Mouse (Mus musculus): ENCODE results near the gene Usp32. TPM values are rescaled to one million over a fixed set of nuclear protein-coding genes. Genes with fewer than 3 reads are reported as not detected.

Gene Usp32
- polyA plus RNA-seq, 1 experiment from 2014 or later: 4.5 TPM

GRCm38 (mm10) chr11:85128883-85129282 lies 11.1 kb downstream of the Usp32 start:
- Histone ChIP-seq H3K9ac (replicated peaks; ENCODE audit: low read depth) (no peak overlapping the region), H3K27ac (ENCODE audit: low read length) (no peak overlapping the region), H3K9me3 (ENCODE audit: low read length) (no peaks in the 10 kb centered on the region), H3K36me3 (ENCODE audit: insufficient read depth, low read length) (no peaks in the 10 kb centered on the region), H3K4me2 (replicated peaks; ENCODE audit: low read depth, low read length) (no peak overlapping the region), H3K4me1 (ENCODE audit: insufficient read depth, low read depth, low read length) (no peaks in the 10 kb centered on the region), H3K4me3 (ENCODE audit: low read depth, low read length) (no peak overlapping the region), H3K27me3 (replicated peaks; ENCODE audit: insufficient read depth, low read length) (no peaks in the 10 kb centered on the region)
- ATAC-seq: no peak
- no peak for TF ChIP-seq CTCF (IDR thresholded peaks at IDR 0.05)
- no peak for TF ChIP-seq EP300 (IDR thresholded peaks at IDR 0.05)
- DNase-seq (ENCODE audit: low spot score): no peak
- 84% methylated on average over 1 of the region's 1 CpGs for WGBS

GRCm38 (mm10) chr11:85126257-85127102 lies 13.5 kb downstream of the Usp32 start:
- TF ChIP-seq CTCF (IDR thresholded peaks at IDR 0.05): no peak
- TF ChIP-seq EP300 (IDR thresholded peaks at IDR 0.05): no peak
- no peak overlapping the region for H3K9ac ChIP-seq (replicated peaks; ENCODE audit: low read depth)
- H3K9me3 ChIP-seq (ENCODE audit: low read length): no peaks in the 10 kb centered on the region

GRCm38 (mm10) chr11:85123267-85123992 lies 16.5 kb downstream of the Usp32 start:
- H3K4me2 ChIP-seq (replicated peaks; ENCODE audit: low read depth, low read length): no peak overlapping the region
- H3K36me3 ChIP-seq (ENCODE audit: insufficient read depth, low read length): no peaks in the 10 kb centered on the region
- no peak for TF ChIP-seq EP300 (IDR thresholded peaks at IDR 0.05)
- no peak for TF ChIP-seq CTCF (IDR thresholded peaks at IDR 0.05)
- no peaks in the 10 kb centered on the region for H3K4me1 ChIP-seq (ENCODE audit: insufficient read depth, low read depth, low read length)
- no peaks in the 10 kb centered on the region for H3K9me3 ChIP-seq (ENCODE audit: low read length)
- H3K27me3 ChIP-seq (replicated peaks; ENCODE audit: insufficient read depth, low read length): no peaks in the 10 kb centered on the region
- ATAC-seq (no peak), DNase-seq (ENCODE audit: low spot score) (peak; percentile 30)
- no peak overlapping the region for H3K27ac ChIP-seq (ENCODE audit: low read length)
- no peak overlapping the region for H3K4me3 ChIP-seq (ENCODE audit: low read depth, low read length)
- WGBS: 79% methylated on average over 3 of the region's 3 CpGs
- H3K9ac ChIP-seq (replicated peaks; ENCODE audit: low read depth): no peak overlapping the region

More at GRCm38 (mm10) chr11:85126257-85127102, 13.5 kb downstream of the Usp32 start:
- Histone ChIP-seq H3K27me3 (replicated peaks; ENCODE audit: insufficient read depth, low read length) (no peaks in the 10 kb centered on the region), H3K4me2 (replicated peaks; ENCODE audit: low read depth, low read length) (no peak overlapping the region), H3K36me3 (ENCODE audit: insufficient read depth, low read length) (no peaks in the 10 kb centered on the region), H3K4me1 (ENCODE audit: insufficient read depth, low read depth, low read length) (no peaks in the 10 kb centered on the region), H3K27ac (ENCODE audit: low read length) (no peak overlapping the region), H3K4me3 (ENCODE audit: low read depth, low read length) (no peak overlapping the region)
- ATAC-seq: no peak
- WGBS: 75% methylated on average over 2 of the region's 2 CpGs
- no peak for DNase-seq (ENCODE audit: low spot score)

- WGBS: 74% methylated on average over 1 of the region's 1 CpGs
- TF ChIP-seq CTCF (IDR thresholded peaks at IDR 0.05) (no peak), EP300 (IDR thresholded peaks at IDR 0.05) (no peak)
- DNase-seq (ENCODE audit: low spot score): no peak
- Histone ChIP-seq H3K4me2 (replicated peaks; ENCODE audit: low read depth, low read length) (no peak overlapping the region), H3K27ac (ENCODE audit: low read length) (no peak overlapping the region), H3K36me3 (ENCODE audit: insufficient read depth, low read length) (no peaks in the 10 kb centered on the region), H3K4me1 (ENCODE audit: insufficient read depth, low read depth, low read length) (no peaks in the 10 kb centered on the region), H3K9ac (replicated peaks; ENCODE audit: low read depth) (no peak overlapping the region), H3K9me3 (ENCODE audit: low read length) (no peaks in the 10 kb centered on the region), H3K4me3 (ENCODE audit: low read depth, low read length) (no peak overlapping the region), H3K27me3 (replicated peaks; ENCODE audit: insufficient read depth, low read length) (no peaks in the 10 kb centered on the region)
- ATAC-seq: no peak
These were observed 17.9 kb downstream of the Usp32 start for GRCm38 (mm10) chr11:85122073-85122472.

GRCm38 (mm10) chr11:85117160-85117559 lies 22.8 kb downstream of the Usp32 start:
- H3K4me3 ChIP-seq (ENCODE audit: low read depth, low read length): no peak overlapping the region
- TF ChIP-seq CTCF (IDR thresholded peaks at IDR 0.05) (no peak), EP300 (IDR thresholded peaks at IDR 0.05) (no peak)
- no peaks in the 10 kb centered on the region for H3K4me1 ChIP-seq (ENCODE audit: insufficient read depth, low read depth, low read length)

GRCm38 (mm10) chr11:85116084-85116844 lies 23.7 kb downstream of the Usp32 start:
- ATAC-seq: no peak
- WGBS: 86% methylated on average over 3 of the region's 3 CpGs
- no peak overlapping the region for H3K4me2 ChIP-seq (replicated peaks; ENCODE audit: low read depth, low read length)

More at GRCm38 (mm10) chr11:85117160-85117559, 22.8 kb downstream of the Usp32 start:
- Histone ChIP-seq H3K9ac (replicated peaks; ENCODE audit: low read depth) (no peak overlapping the region), H3K36me3 (ENCODE audit: insufficient read depth, low read length) (no peaks in the 10 kb centered on the region), H3K27ac (ENCODE audit: low read length) (no peak overlapping the region), H3K4me2 (replicated peaks; ENCODE audit: low read depth, low read length) (no peak overlapping the region), H3K9me3 (ENCODE audit: low read length) (no peaks in the 10 kb centered on the region), H3K27me3 (replicated peaks; ENCODE audit: insufficient read depth, low read length) (no peaks in the 10 kb centered on the region)
- DNase-seq (ENCODE audit: low spot score) (no peak), ATAC-seq (no peak)

More at GRCm38 (mm10) chr11:85116084-85116844, 23.7 kb downstream of the Usp32 start:
- no peak overlapping the region for H3K4me3 ChIP-seq (ENCODE audit: low read depth, low read length)
- H3K9me3 ChIP-seq (ENCODE audit: low read length): no peaks in the 10 kb centered on the region
- no peak overlapping the region for H3K9ac ChIP-seq (replicated peaks; ENCODE audit: low read depth)
- H3K4me1 ChIP-seq (ENCODE audit: insufficient read depth, low read depth, low read length): no peaks in the 10 kb centered on the region
- no peaks in the 10 kb centered on the region for H3K36me3 ChIP-seq (ENCODE audit: insufficient read depth, low read length)
- no peak for TF ChIP-seq CTCF (IDR thresholded peaks at IDR 0.05)
- H3K27me3 ChIP-seq (replicated peaks; ENCODE audit: insufficient read depth, low read length): no peaks in the 10 kb centered on the region
- no peak for DNase-seq (ENCODE audit: low spot score)
- no peak overlapping the region for H3K27ac ChIP-seq (ENCODE audit: low read length)
